Mouse (Mus musculus) NIH3T3 (cell line): Measurements from ENCODE around the gene Papss2.

Experiments
- DNase-seq: peaks from one replicate; pipeline ENCODE4 v3.0.0-alpha.2; 2012; ENCODE audit warnings: low read depth

Papss2 gene

DNA sequence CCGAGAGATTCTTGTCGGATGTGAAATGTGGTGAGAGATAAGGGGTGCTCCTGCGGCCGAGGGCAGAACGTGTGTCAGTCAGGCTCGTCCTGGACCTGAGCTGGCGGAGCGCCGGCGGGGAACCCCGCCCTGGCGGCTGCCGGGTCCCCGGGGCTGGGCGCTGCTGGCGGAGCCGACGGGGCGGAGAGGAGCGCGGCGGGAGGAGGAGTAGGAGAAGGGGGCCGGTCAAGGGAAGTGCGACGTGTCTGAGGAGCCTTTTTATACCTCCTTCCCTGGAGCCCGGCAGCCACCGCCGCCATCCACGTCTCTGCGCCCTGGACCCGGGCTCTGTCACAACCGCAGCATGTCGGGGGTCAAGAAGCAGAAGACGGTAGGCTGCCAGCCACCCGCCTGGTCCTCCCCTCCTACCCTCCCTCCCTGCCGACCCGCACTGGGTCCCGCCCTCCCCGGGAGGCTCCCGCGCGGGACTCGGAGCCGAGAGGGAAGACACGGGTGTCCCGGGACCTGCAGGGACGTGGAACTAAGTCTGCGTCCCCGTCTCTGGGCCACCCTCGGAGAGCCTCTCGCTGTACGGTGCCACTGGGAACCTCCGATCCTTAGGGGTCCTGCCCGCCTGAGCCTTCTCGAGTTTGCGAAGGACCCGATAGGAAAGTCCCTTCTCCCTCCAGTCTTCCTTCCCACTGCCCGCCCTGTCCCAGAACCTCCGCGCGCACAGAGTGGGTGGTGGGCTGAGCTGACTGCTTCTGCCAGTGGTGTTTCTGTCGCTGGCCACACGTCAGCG lies at the start of gene Papss2:
Gene Papss2, plus strand, starts transcription at position 285 of the 781 bp plus-strand sequence.
- DNase-seq = peak; percentile 70

DNA sequence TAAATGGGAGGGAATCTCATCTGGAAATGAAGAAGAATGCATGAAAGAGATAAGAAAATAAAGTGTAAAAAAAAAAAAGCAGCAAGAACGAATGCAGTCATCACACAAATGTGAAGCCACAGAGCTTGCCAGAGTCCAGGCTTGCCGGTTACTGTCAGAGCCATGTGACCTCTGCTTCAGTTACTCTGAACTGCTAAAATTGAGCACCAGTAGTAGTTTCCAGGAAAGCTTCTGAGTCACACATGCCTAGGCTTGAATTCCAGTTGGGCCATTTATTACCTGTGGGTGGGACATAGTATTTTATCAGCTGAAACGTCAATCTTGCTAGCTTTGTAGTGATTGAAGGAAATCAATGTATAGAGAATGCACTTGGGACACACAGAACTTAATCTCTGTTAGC lies 48.2 kb upstream of the Papss2 start:
- peak; percentile 77 for DNase-seq

DNA sequence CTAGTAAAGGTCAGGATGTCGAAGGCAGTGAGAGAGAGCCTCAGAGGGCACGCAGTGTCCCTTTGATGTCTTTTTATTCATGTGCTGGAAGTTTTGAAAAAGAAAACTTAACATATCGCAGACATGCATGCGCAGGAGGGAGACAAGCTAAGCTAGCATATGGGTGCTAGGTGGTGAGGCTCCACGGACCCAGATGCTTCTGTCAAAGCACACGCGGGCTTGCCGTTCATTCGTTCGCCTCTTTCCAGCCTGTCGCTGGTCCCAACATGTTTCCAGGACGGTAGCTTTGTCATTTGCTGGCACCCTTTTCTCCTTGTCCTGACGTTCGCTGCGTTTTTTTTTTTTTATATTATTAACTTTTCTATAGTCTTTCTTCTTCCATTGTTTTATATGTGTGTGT lies 47.4 kb upstream of the Papss2 start:
- no peak for DNase-seq

DNA sequence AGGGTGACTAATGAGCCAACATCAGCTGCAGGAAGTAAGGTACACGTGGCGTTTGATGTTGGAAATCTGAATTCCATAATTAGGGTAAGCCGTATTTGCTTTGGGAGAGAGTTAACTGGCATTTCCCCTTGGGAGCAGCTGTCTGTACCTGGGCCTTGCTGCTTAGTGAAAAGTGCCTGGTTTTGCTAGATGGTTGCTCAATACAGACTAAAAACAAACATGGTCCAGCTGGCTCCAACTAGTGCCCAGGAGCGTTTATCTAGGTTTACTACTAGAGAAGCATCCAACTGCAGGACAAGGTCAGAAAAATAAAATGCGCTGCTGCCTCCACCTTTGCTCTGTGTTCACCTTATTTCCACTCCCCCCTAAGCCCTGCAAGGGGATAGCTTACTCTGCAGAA lies 45.1 kb upstream of the Papss2 start:
- DNase-seq = peak; percentile 15

DNA sequence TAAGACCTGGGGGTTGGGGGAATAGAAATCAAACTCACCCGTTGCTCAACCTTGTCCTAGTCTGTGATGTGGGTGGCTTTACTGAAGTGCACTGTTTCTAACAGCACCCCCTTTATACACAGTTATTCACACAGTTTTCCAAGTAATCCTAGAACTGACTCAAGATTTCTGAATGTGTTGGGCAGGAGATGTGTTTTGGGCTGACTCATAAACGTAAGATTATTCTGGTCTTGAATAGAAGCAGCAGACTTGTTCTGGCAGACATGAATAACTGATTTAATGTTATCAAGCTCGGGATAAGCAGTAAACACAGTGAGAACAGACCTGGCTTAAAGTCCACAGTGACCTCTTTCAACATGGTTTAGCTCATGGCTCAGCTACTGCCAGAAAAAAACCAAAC lies 44.1 kb upstream of the Papss2 start:
- DNase-seq = peak; percentile 80

DNA sequence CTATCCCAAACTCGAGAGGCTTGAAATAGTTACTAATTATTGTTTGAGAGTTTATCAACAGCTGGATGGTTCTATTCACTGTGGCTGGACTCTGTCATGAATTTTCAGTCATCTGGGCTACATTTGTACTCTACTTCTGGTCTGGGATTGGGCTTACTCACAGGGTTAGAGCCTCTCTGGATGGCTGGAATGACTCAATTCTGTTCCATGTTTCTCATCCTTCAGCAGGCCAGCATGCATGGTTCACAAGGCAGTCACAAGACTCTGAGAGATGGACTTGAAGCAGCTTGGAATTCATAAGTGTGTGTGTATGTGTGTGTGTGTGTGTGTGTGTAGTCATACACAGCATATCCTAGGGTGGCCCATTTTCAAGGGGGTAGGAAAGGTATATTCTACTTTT lies 43.5 kb upstream of the Papss2 start:
- DNase-seq = peak; percentile 80

DNA sequence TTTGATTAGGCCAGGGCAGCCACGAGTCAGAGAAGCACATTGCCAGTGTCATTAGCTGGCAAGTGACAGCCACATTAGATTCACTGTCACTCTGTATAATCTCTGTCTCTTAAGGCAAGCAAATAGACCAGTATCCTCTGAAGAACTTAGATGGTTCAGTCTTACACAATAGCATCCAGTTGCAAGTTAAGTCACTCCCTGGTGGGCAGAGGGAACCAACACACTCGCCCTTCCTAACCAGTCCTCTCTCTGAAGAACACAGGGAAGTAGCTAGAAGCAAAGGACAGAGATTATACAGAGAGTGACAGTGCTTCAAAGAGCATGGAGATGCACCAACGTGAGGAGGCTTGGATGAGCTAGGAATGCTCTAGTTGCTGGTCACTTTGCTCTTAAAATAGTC lies 42.3 kb upstream of the Papss2 start:
- DNase-seq = no peak

DNA sequence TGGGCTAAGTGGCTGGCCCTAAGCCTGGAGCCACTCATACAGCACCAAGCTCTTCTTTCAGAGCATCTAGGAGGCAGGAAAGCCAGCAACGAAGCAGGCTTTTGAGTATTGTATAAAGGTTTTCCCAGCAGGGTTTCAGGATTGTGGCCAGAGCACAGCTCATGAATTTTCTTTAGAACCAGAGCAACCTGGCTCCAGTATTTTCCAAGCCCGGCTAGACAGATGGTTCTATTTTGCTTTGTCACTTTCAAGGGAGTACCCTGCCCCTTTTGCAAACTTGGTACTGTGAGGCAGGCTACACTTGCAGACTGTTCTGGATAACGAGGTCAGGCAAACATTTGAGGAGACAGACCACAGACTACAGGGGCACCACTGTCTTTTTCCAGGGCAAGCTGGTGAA lies 40.3 kb upstream of the Papss2 start:
- DNase-seq = no peak

DNA sequence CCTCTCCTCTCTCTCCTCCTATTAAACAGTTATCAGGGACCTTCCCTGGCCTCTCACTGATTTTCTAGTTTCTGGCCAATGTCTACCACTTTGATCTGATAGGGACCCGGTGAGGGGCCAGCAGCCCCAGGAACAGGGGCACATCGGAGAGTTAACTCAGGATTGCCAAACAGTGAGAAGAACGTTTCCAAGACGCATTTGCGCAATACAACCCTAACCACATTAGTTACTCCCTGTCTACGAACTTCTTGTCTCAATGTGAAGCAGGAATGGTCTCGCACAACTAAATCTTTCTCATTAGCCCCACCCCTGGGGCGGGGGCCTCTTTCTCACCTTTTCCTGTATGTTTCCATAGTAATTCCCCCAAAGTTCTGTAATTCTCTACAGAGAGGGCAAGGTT lies 28.6 kb upstream of the Papss2 start:
- peak; percentile 47 for DNase-seq

DNA sequence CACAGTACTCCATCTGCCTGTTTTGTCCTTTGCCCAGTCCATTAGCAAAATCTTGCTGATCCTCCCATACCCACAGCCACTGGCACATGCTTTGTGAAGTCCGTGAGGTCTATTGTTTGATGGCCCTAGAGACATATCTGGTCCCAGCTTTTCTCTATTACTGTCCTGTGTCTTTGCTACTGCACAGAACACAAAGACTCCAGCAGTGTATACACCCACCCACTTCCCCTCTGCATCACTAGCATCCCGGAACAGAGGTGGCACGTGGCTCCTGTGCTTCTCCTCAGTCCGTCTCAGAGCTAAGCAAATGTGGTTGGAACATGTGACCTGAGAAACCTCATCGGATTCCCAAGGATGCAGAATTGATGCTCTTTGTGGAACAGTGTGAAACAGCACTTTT lies 28.1 kb upstream of the Papss2 start:
- no peak for DNase-seq

DNA sequence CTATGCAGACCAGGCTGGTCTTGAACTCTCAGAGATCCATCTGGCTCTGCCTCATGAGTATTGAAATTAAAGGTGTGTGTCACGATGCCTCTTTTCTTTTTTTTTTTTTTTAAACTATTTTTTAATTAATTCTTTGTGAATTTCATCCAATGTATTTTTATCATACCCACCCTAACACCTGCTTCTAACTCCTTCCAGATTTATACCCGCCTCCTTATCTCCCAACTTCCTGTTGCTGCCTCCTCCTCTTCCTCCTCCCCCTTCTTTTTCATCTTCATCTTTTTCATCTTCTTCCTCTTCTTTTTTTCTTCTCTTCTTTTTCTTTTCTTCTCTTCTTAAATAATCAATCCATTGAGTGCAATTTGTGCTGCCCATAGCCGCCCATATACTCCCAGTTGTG lies 27.1 kb upstream of the Papss2 start:
- no peak for DNase-seq

DNA sequence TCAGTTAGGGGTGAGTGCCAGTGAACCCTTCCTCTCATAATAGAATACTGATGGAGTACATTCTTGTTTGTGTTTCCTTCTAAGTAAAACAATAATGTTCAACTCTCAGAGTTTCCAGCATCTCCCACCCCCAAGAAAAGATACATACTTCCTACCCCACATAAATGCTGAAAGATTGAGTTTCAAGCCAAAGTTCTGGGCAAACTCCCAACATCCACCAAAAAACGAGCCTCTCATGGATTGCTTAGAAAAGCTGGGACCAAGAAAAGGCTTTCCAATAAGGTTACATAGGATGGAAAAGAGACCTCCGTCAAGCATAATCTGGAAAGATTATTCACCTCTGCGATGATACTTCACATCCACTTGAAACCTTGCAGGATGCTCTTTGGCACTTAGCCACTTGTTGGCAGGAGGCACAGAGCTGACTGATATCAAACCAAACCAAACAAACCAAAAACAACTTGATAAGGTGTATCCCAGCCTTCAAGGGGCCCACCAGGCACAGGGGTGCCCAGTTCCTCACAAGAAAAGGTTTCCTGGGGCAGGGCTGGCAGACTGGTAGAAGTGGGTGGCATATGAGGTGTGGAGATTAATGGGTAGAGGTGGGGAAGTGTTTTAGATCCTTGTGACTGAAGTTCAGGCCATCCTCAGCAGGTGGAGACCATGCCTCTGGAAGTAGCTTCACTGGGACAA lies 26.5 kb upstream of the Papss2 start:
- DNase-seq = peak; percentile 49

DNA sequence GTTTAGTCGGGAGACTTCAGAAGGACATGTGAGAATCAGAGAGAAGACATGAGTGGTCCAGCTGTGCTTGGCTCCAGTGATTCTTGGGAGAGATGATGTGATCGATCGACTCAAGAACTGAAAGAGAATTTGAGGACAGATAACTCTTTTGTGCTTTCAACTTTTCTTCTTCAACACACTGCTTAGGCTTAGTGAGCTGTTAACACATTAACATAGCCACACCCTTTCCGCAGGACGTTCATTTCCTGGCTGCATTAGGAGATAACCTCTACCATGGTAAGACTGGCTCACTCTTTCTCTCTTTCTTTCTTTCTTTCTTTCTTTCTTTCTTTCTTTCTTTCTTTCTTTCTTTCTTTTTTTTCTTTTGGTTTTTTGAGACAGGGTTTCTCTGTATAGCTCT lies 25.9 kb upstream of the Papss2 start:
- no peak for DNase-seq

DNA sequence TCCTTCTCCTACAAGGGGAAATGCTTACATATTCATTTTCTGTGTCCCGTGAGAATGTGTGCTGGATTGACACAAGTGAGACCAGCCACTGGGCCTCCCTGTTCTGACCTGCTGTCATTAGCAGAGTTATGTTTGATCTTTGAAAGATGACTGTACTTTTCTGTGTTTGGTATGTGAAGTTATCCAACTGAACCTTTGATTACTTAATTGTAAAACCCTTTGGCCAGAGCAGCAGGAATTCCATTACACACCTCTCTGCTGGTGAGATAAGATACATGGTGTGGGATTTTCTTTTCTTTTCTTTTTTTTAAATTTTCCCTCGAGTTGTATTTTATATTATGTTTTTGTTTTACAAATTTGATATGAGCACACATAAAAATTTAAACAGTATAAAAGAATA lies 23.4 kb upstream of the Papss2 start:
- DNase-seq = no peak

DNA sequence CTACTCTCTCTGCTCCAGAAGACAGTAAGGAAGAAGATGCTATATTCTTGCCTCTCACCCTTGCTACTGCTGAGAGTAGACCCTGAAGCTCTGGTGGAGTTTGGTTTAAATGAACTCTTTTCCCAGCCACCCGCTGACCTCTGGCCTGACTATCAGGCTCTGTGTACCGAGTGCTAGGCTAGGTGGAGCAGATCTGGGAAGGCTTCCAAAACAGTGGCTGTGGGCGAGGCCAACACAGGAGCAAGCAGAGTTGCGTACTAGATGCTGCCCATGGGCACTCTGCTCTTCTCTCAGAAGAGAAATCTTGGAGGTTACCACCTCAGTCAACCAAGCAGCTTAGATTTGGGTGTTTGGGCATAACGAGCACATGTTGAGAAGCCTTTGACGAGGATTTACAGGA lies 22.3 kb upstream of the Papss2 start:
- DNase-seq = no peak

DNA sequence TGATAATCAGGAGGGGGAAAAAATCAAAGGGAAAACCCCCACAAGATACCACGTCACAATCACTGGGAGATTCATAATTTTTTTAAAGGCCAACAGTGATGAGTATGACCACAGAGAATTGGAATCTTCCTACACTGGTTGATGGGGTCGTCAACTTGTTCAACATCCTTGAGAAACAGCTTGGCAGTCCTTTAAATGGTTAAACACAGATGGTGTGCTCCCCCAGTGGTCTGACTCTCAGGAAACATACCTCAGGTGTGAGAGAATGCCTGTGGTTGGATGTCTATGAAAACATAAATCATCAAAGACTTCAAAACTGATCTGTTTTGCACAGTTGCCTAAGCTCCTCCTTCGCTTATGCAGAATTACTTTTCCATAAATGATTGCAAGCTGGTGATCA lies 20.7 kb upstream of the Papss2 start:
- no peak for DNase-seq

DNA sequence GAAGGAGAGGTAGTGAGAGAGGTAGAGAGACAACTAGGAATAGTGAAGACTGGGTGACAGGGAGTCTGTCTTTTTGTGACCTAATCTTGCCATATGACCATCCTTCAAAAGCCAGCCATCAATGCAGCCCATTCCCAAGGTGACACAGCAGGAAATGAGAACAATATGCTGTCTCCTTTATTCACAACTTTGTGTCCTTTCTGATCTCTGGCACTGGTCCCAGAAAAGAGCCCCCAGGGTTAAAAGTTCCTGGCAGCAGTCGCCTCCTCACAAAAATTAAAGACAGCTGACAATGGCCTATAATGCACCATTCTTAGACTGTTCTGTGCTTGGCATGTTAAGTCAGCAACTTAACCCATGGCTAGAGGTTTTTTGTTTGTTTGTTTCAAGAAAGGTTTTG lies 17.8 kb upstream of the Papss2 start:
- peak; percentile 68 for DNase-seq

DNA sequence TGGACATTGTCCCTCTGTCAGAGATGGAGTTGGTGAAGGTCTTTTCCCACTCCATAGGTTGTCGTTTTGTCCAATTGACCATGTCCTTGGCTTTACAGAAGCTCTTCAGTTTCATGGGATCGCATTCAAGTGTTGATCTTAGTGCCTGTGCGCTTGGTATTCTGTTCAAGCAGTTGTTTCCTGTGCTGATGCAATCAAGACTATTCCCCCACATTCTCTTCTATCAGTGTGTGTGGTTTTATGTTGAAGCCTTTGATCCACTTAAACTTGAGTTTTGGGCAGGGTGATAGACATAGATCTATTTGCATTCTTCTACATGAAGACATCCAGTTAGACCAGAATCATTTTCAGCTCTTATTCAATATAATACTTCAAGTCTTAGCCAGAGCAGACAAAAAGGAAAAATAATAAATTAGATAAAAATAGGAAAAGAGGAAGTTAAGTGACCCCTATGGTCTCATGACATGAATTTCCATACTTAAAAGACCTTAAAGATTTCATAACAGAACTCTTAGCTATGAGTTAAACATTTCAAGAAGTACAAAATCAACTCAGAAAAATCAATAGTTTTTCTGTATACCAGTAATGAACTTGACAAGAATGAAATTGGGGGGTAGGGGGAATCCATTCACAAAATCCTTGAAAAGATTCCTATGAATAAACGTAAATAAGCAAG lies 12.4 kb upstream of the Papss2 start:
- no peak for DNase-seq

DNA sequence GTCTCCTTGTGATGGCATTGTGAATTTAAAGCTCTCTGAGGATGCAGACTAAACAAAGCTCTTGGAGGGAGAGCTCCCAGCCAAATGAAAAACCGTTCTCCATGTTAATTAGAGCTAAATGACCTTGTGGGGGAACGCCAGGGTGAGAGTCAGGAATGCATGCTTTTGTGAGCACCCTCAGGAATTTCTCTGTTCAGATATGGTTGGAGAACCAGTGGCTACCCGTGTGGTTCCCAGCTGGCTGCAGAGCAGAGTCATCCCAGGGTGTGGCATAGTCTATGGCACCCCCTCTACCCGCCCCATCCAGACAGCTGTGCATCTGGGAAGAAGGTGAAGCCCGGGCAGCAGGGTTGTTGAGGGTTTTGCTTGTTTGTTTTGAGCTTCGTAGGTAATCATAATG lies 7.9 kb upstream of the Papss2 start:
- no peak for DNase-seq

DNA sequence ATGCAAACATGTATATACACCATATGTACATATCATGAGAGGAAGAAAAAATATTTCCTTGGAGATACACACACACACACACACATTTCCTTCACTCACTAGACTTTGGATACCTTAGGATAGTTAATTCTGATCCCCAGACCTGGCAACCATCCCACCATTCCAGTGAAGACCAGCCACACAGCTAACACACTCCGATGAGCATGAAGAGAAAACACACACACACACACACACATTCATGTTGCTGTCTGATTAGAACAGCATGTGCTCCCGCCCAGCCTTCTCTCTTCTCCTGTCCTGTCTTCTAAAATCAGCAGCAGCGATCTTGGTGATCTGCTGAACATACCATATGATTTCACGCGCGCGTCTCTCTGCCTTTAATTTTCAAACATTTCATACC lies 2.8 kb upstream of the Papss2 start:
- no peak for DNase-seq

DNA sequence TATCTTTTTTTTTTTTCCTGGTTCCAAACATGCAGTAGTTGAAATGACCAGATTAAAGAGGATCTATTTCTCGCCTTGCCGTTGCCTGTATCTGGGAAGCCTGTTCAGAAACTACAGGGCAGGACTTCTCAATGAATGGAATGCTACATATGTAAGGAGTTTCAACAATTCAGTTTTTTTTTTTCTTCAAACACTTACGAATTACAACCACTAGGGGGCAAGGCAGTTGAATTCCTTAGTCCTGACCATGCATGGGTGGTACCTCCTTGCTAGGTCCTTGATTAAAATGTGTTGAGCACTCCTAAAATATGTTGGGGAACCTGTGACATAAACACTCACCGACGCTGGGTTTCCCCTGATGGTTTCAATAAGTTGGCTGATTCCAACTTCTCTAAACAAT lies 1.7 kb upstream of the Papss2 start:
- DNase-seq = peak; percentile 83

DNA sequence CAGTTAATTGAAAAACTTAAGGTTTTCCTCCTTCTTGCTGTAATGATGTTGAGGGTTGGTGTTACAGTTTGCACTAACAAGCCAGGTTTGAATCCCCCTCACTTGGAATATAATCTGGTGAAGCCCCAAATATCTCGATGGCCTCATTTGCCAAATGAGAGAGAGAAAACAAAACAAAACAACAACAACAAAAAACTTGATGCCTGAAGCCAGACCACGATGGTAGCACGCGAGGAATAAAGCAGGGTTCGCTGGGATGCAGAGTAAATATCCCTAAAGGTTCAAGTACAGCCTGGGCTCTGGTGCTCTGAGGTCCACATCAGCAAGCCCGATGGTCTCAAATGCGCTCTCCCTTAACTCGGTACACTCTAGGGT lies 472 bp upstream of the Papss2 start:
- DNase-seq = no peak

DNA sequence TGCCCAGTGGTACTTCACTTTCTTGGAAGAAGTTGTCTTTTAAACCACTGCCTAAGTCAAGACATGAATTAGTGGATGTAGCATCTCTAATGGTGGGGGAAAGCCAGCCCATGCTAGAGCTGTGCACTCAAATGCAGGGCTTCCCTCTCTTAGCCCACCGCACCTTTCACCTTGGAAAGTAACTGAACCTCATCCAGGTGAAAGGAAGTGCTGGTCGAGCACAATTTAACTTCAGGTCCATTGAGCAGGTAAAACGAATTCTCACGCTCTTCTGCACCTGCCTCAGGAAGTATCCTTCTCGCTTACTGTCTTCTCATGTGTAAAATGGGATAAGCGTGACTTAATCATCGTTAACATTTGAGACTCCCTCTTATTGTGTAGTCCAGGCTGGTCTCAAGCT lies 3.4 kb downstream of the Papss2 start:
- no peak for DNase-seq
